Mouse (Mus musculus): ENCODE data around the gene Pih1h3b. TPM values are rescaled to one million over a fixed set of nuclear protein-coding genes. Genes with fewer than 3 reads are reported as not detected.

The Pih1h3b gene
- polyA plus RNA-seq (2021): not detected

DNA sequence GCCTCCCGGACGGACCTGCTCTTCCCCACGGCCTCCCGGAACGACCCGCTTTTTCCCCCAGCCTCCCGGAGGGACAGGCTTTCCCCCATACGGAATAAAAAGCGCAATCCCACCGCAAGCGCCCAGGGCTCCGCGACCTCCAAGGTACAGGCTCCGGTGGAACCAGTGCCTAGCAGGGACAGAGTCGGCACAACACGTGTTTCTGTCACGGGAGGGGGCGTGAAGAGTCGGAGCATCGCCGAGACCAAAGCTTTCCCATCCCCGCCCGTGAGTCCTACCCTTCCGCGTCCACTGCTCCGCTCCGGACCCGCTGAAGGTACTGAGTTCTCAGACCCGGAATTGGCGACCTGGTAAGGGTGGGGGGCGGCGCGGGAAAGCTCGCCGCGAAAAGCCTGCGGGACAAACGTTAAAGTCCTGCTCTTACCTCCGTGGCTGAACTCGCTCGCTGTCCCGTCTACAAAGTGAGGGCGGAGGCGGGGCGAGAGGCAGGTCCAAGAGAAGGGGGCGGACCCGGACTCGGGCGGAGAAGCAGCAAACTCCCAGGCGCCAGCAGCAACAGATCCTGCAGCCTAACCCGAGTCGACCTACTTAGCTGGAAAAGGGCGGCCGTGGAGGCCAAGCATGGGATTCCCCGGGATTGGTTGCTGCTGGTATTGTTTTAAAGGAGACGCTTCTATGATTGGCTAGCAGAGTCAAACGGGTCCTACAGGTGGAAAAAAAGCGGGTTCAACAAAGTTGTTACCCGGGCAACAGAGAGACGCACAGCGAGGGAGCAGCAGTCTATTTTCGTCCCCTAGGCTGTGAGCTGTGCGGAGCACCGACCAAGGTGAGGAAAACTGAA, at the start of gene Pih1h3b, which contains the start of gene Nup62cl:
TSS of gene Pih1h3b (plus strand) at position 745 of the 841 bp plus-strand sequence.
TSS of gene Nup62cl (minus strand) at position 578 of the 841 bp plus-strand sequence.
- in situ Hi-C loops (cut with MboI; ENCODE audit: low pct_unique_long_range_greater_than_20kb): no loop called here
- H3K27me3 ChIP-seq: peaks cover 28% of the 10 kb centered on the region
- DNase-seq (ENCODE audit: low read depth, low spot score) (no peak), ATAC-seq (no peak)
- POLR2A ChIA-PET: no interaction called here
- TF ChIP-seq CTCF (IDR thresholded peaks at IDR 0.05): no peak
- CTCF ChIA-PET: no interaction called here

DNA sequence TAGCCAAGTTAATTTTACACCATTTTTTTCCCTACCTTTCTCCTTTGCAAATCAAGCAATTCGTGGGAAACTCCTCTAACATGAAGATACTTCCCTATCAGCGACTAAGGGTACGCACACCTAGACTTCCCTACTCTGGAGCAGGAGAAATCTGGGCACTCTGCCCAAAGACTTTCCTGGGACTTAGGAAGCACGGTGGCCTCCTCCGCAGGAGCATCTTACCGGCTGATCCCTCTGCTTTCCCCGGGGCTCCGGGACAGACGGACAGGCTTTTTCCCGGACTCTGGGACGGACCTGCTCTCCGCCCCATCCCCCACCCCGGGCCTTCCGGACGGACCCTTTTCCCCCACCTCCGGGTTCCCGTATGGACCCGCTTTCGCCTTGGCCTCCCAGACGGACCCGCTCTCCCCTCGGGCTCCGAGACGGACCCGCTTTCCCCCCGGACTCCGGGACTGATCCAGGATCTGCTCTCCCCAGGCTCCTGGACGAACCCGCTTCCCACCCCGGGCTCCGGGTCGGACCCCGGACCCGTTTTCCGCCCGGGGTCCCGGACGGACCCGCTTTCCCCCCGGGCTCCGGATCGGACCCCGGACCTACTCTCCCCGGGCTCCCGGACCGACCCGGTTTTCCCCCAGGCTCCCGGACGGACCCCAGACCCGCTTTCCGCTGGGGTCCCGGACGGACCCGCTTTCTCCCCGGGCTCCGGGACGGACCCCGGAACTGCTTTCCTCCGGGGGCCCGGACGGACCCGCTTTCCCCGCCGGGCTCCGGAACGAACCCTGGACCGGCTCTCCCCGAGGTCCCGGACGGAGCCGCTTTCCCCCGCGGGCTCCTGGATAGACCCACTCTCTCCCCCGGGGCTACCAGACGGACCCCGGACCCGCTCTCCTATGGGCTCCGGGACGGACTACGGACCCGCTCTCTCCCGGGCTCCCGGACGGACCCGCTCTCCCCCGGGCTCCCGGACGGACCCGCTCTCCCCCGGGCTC, 1.5 kb upstream of the Pih1h3b start:
- CTCF ChIA-PET: no interaction called here
- H3K27me3 ChIP-seq: peaks cover 31% of the 10 kb centered on the region
- ATAC-seq: no peak
- in situ Hi-C loops (cut with MboI; ENCODE audit: low pct_unique_long_range_greater_than_20kb): no loop called here
- TF ChIP-seq CTCF (IDR thresholded peaks at IDR 0.05): no peak
- POLR2A ChIA-PET: no interaction called here
- DNase-seq (ENCODE audit: low read depth, low spot score): no peak

DNA sequence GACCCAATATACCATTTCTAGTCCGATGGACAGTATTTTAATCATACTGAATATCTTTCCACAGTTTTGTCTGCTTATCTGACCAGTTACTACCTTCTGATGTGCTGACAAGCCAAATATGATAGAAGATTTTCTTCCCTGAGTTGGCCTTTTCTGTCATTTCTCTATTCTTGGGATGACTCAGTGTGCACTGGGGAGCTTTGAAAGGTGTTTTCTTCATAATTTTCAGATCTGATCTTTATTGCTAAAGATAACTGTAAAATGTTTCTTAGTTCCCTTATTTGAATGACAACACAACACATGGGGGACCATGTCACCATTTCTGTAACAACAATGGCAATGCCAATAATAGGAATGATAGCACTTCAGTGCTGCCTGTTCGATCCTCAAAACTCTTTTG, 19.9 kb downstream of the Pih1h3b start:
- no peak for ATAC-seq
- ChIA-PET POLR2A (no interaction called here), CTCF (no interaction called here)
- no peak for DNase-seq (ENCODE audit: low read depth, low spot score)
- H3K27me3 ChIP-seq: peaks cover 35% of the 10 kb centered on the region
- no peak for TF ChIP-seq CTCF (IDR thresholded peaks at IDR 0.05)
- in situ Hi-C loops (cut with MboI; ENCODE audit: low pct_unique_long_range_greater_than_20kb): no loop called here

DNA sequence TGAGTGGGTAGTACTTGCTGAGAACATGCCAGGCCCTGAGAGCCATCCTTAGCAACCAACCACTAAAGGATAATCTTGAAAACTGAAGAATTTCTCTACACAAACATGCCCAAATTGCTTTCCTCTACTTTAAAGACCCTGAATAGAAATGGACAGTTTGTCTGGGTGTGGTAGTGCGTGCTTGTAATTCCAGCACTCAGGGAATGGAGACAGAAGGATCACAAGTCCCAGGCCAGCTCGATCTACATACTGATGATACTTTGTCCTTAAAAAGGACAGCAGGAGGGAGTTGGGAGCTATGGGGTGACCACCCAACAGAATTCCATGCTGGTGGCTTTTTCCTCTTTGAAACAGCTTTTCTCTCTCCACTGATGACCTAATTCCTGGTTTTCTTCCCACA, 31.4 kb downstream of the Pih1h3b start:
- ATAC-seq (no peak), DNase-seq (ENCODE audit: low read depth, low spot score) (no peak)
- TF ChIP-seq CTCF (IDR thresholded peaks at IDR 0.05): no peak
- ChIA-PET POLR2A (no interaction called here), CTCF (interaction anchor here (0.8 to 0.9 kb wide), 2 partner anchors 14 to 18 kb away, joined by 3 read pairs; no protein-coding TSS in a partner anchor)
- in situ Hi-C loops (cut with MboI; ENCODE audit: low pct_unique_long_range_greater_than_20kb): no loop called here
- H3K27me3 ChIP-seq: peaks cover 41% of the 10 kb centered on the region

Other genes starting within 250 kb of the Pih1h3b start
- gene Morc4, start 191.2 kb upstream of the Pih1h3b start, polyA plus RNA-seq (2021): 18.6 TPM
- 8.3 TPM for gene Rbm41, start 64.3 kb upstream of the Pih1h3b start, polyA plus RNA-seq (2021)
- not detected for gene Nup62cl, start 167 bp upstream of the Pih1h3b start, polyA plus RNA-seq (2021)

All from Patski (cell line).